Mouse (Mus musculus) ovary, postnatal 14 days (tissue): Measurements from ENCODE around the gene Lrp5.
A peak's percentile ranks its signal among the peaks of the same experiment; 100 is the strongest.
"Not testable (repeated sequence)": the region's sequence is repeated elsewhere in the genome, so short reads cannot be mapped to it uniquely, and the experiment has no call there.

Experiments
- DNase-seq: peaks from one replicate; pipeline ENCODE4 v3.0.0; 2022; ENCODE audit warnings: low spot score

Lrp5 gene

GRCm38 (mm10) chr19:3695471-3695870 lies 9.1 kb upstream of the Lrp5 start:
- DNase-seq, result no peak

GRCm38 (mm10) chr19:3695006-3695405 lies 8.6 kb upstream of the Lrp5 start:
- no peak for DNase-seq

GRCm38 (mm10) chr19:3694476-3694875 lies 8.1 kb upstream of the Lrp5 start:
- no peak for DNase-seq

- DNase-seq, result no peak
Observed at GRCm38 (mm10) chr19:3692414-3693145, 6.2 kb upstream of the Lrp5 start.

- no peak for DNase-seq
Observed at GRCm38 (mm10) chr19:3691337-3691736, 5.0 kb upstream of the Lrp5 start.

GRCm38 (mm10) chr19:3687676-3688171 lies 1.4 kb upstream of the Lrp5 start:
- no peak for DNase-seq

- DNase-seq, result no peak
Observed at GRCm38 (mm10) chr19:3685611-3686214, 651 bp downstream of the Lrp5 start.

GRCm38 (mm10) chr19:3684957-3685580 lies 1.3 kb downstream of the Lrp5 start:
- no peak for DNase-seq

GRCm38 (mm10) chr19:3684414-3684813 lies 1.9 kb downstream of the Lrp5 start:
- no peak for DNase-seq

- DNase-seq, result peak; percentile 64
Observed at GRCm38 (mm10) chr19:3681310-3681934, 4.9 kb downstream of the Lrp5 start.

- DNase-seq, result no peak
Observed at GRCm38 (mm10) chr19:3680732-3681131, 5.6 kb downstream of the Lrp5 start.

GRCm38 (mm10) chr19:3674122-3674855 lies 12.1 kb downstream of the Lrp5 start:
- DNase-seq, result no peak

GRCm38 (mm10) chr19:3673149-3673548 lies 13.2 kb downstream of the Lrp5 start:
- no peak for DNase-seq

- DNase-seq, result no peak
Observed at GRCm38 (mm10) chr19:3669100-3669499, 17.3 kb downstream of the Lrp5 start.

- no peak for DNase-seq
Observed at GRCm38 (mm10) chr19:3668551-3668950, 17.8 kb downstream of the Lrp5 start.

GRCm38 (mm10) chr19:3667979-3668378 lies 18.4 kb downstream of the Lrp5 start:
- DNase-seq, result no peak

- no peak for DNase-seq
Observed at GRCm38 (mm10) chr19:3667155-3667895, 19.0 kb downstream of the Lrp5 start.

- no peak for DNase-seq
Observed at GRCm38 (mm10) chr19:3666632-3667031, 19.7 kb downstream of the Lrp5 start.

GRCm38 (mm10) chr19:3665510-3665909 lies 20.9 kb downstream of the Lrp5 start:
- DNase-seq, result no peak

GRCm38 (mm10) chr19:3657947-3658346 lies 28.4 kb downstream of the Lrp5 start:
- DNase-seq, result no peak

- DNase-seq, result not testable (repeated sequence)
Observed at GRCm38 (mm10) chr19:3657065-3657464, 29.3 kb downstream of the Lrp5 start.
